Mouse (Mus musculus): ENCODE results near the gene Spdya.
"Not testable (repeated sequence)": the region's sequence is repeated elsewhere in the genome, so short reads cannot be mapped to it uniquely, and the experiment has no call there.

The Spdya gene

GRCm38 (mm10) chr17:71631806-71632205, 79.9 kb downstream of the Spdya start:
- DNase-seq (ENCODE audit: low read depth, low spot score): no peak

GRCm38 (mm10) chr17:71633350-71633749, 81.5 kb downstream of the Spdya start:
- no peak for DNase-seq (ENCODE audit: low read depth, low spot score)

GRCm38 (mm10) chr17:71636786-71637185, 84.9 kb downstream of the Spdya start:
- DNase-seq (ENCODE audit: low read depth, low spot score): no peak

GRCm38 (mm10) chr17:71637750-71638265, 85.9 kb downstream of the Spdya start:
- no peak for DNase-seq (ENCODE audit: low read depth, low spot score)

- DNase-seq (ENCODE audit: low read depth, low spot score): not testable (repeated sequence)
Measured at GRCm38 (mm10) chr17:71639056-71639455, 87.2 kb downstream of the Spdya start.

Measured in forelimb bud, embryonic 11.5 days (tissue).